Mouse (Mus musculus) neural tube, embryonic 10.5 days (tissue): ENCODE data around the gene Usp15.
"Not testable (repeated sequence)": the region's sequence is repeated elsewhere in the genome, so short reads cannot be mapped to it uniquely, and the experiment has no call there.

Experiments
- DNase-seq: peaks from one replicate; pipeline ENCODE4 v3.0.0-alpha.2; 2017; ENCODE audit warnings: low spot score; ENCODE audit errors: extremely low spot score

Usp15 gene

GRCm38 (mm10) chr10:123196835-123197559 is at the start of gene Usp15:
TSS of gene Usp15 (minus strand) at chr10:123196995.
- DNase-seq, result peak; percentile 95

- DNase-seq, result no peak
Measured at GRCm38 (mm10) chr10:123229420-123229819, 32.6 kb upstream of the Usp15 start.

GRCm38 (mm10) chr10:123222785-123223184 is 26.0 kb upstream of the Usp15 start:
- DNase-seq, result no peak

- DNase-seq, result no peak
Measured at GRCm38 (mm10) chr10:123209517-123209916, 12.7 kb upstream of the Usp15 start.

- no peak for DNase-seq
Measured at GRCm38 (mm10) chr10:123208336-123208735, 11.5 kb upstream of the Usp15 start.

- no peak for DNase-seq
Measured at GRCm38 (mm10) chr10:123206074-123206473, 9.3 kb upstream of the Usp15 start.

GRCm38 (mm10) chr10:123205364-123205763 is 8.6 kb upstream of the Usp15 start:
- not testable (repeated sequence) for DNase-seq

- no peak for DNase-seq
Measured at GRCm38 (mm10) chr10:123201981-123202758, 5.4 kb upstream of the Usp15 start.

GRCm38 (mm10) chr10:123201436-123201835 is 4.6 kb upstream of the Usp15 start:
- DNase-seq, result no peak

- DNase-seq, result no peak
Measured at GRCm38 (mm10) chr10:123200996-123201395, 4.2 kb upstream of the Usp15 start.

- DNase-seq, result no peak
Measured at GRCm38 (mm10) chr10:123200320-123200659, 3.5 kb upstream of the Usp15 start.

- DNase-seq, result no peak
Measured at GRCm38 (mm10) chr10:123199615-123200319, 3.0 kb upstream of the Usp15 start.

- DNase-seq, result no peak
Measured at GRCm38 (mm10) chr10:123199119-123199518, 2.3 kb upstream of the Usp15 start.

GRCm38 (mm10) chr10:123198183-123198582 is 1.4 kb upstream of the Usp15 start:
- no peak for DNase-seq

GRCm38 (mm10) chr10:123195961-123196834 is 597 bp downstream of the Usp15 start:
- no peak for DNase-seq

- DNase-seq, result no peak
Measured at GRCm38 (mm10) chr10:123195501-123195900, 1.3 kb downstream of the Usp15 start.

- no peak for DNase-seq
Measured at GRCm38 (mm10) chr10:123191038-123191437, 5.8 kb downstream of the Usp15 start.

- no peak for DNase-seq
Measured at GRCm38 (mm10) chr10:123187337-123187736, 9.5 kb downstream of the Usp15 start.

GRCm38 (mm10) chr10:123185907-123186306 is 10.9 kb downstream of the Usp15 start:
- DNase-seq, result no peak

- DNase-seq, result no peak
Measured at GRCm38 (mm10) chr10:123183743-123184142, 13.1 kb downstream of the Usp15 start.

GRCm38 (mm10) chr10:123183243-123183642 is 13.6 kb downstream of the Usp15 start:
- DNase-seq, result no peak
